Mouse (Mus musculus): ENCODE results near the gene Rras. TPM values are rescaled to one million over a fixed set of nuclear protein-coding genes. Genes with fewer than 3 reads are reported as not detected.

The Rras gene
- total and polyA plus RNA-seq, 3 experiments, result 93.7 to 176 (median 118) TPM

- peak; percentile 85 for DNase-seq
These were observed 8.0 kb downstream of the Rras start for GRCm38 (mm10) chr7:45025601-45026220.

GRCm38 (mm10) chr7:45026256-45026655 is 8.5 kb downstream of the Rras start:
- no peak for DNase-seq

GRCm38 (mm10) chr7:45027761-45028160 is 10.0 kb downstream of the Rras start:
- DNase-seq, result no peak

DNA sequence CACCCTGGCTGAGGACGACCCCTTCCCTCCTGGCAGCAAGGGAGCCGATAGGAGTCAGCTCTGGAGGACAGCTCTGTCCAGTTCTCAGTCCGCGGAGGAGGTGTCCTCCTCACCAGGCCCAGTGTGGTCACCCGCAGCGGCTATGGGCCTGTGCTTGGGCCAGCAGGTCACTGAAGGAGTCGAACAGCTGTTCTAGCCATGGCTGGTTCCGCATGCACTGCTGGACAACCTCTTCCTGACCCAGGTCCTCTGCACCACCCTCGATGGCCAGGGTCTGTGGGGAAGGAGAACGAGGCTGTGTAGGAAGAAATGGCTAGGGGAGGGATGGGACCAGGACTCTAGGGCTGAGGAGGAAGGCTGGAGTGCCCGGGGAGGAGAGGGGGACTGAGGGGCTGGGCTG is 10.6 kb downstream of the Rras start:
- no peak for DNase-seq

DNA sequence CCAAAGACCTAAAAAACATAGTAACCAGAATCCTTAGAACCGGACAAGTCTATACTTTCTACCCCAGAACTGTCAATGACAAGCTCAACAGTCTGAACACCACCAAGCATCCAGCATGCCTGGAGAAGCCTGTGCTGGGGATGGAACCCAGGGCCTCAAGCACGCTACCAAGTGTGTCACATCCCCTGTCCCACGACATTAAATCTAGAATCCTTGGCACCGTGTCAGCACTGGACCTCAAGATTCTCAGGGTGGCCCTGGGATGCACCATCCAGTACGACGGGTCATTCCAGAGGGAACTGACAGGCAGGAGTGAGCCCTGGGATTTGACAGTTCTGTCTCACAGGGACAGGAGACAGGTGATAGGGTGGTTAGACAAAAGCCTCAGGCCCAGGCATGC is 12.2 kb downstream of the Rras start:
- DNase-seq, result no peak

DNA sequence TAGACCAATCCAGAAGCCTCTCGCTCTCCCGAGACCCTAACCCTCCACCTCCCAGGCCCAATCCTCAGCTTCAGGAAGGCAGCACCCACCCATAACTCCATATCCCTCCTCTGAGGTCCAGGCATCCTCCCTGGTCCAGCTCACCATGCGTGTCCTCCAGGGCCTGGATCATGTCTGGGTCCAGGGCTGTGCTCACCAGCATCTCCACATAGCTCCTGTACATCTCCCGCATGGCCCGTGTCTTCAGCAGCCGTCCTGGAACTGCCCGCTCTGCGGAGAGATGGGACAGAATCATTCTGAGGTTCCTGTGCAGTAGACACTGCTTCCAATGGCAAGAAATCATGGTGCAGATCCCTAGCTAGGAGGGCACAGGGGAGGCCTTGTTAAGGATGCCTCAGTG is 13.1 kb downstream of the Rras start:
- DNase-seq, result no peak

DNA sequence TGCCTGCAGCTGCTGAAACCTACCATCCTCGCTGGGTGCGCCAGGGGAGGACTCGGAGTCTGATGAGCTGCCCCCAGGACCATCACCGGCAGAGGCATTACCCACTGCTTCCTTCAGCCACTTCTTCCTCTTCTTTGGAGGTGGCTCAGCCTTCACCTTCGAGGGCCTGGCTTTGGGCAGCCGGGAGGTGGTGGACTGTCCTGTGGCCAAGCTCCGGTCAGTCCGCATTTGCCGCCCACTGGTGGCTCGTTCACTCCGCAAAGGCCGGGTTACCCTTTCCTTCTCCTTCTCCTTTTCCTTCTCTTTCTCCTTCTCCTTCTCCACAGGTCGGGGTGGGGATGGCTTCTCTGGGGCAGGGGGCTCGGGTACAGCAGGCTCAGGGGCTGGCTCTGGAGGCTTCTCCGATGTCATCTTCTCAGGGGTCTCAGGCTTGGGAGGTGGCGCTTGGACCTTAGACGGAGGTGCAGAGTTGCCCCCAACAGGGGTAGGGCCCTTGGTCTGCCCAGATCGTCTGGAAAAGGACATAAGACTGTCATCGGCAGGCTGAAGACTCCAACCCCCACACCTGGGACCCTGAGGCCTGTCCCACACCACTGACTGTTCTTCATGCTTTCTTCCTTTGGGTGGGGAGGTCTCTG is 16.1 kb downstream of the Rras start:
- DNase-seq, result no peak

DNA sequence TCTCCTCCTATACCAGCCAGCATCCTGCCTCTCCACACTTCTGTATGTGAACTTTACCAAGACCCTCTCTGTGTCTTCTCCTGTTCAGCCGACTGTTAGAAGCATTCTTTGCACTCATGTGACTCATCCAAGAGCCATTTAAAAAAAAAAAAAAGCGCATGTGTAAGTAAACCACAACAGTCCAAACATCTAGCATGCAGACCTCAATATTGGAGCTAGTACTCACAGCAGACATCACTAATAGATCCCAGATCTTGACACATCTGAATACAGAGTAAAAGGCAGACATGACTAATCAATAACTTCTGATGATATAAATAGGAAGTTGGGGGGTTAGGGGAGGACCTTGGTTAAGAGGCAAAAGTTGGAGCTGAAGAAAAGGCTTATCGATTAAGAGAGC is 17.9 kb downstream of the Rras start:
- DNase-seq, result no peak

GRCm38 (mm10) chr7:45036702-45037101 is 18.9 kb downstream of the Rras start:
- no peak for DNase-seq

DNA sequence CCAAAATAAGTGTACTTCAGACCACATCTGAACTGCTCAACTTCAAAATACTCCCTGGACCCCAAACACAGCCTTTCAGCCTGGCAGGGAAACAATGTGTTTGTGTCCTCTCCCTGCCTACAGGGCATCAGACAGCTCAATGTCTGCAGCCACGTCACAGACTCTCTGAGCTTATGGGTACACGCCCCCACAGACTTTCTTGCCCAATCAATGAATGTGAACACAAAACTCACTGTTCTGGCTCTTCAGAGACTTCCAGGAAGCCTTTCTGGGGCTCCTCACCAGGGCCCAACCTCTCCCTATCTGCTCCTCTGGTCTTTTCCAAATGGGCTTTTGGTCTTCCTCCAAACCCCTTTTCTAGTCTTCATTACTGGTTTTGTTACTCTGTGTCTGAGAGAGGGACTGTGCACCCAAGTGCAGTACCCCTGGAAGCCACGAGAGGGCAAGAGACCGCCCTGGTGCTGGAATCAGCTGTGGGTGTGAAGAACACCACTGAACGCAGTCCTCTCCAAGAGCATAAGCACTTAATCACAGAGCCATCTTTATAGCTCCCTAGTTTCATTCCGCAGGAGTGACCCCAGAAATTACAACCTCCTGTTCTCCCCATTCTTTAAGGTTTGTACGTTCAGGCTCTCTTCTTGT is 20.1 kb downstream of the Rras start:
- DNase-seq, result peak; percentile 68

- no peak for DNase-seq
These were observed 20.6 kb downstream of the Rras start for GRCm38 (mm10) chr7:45038411-45038810.

DNA sequence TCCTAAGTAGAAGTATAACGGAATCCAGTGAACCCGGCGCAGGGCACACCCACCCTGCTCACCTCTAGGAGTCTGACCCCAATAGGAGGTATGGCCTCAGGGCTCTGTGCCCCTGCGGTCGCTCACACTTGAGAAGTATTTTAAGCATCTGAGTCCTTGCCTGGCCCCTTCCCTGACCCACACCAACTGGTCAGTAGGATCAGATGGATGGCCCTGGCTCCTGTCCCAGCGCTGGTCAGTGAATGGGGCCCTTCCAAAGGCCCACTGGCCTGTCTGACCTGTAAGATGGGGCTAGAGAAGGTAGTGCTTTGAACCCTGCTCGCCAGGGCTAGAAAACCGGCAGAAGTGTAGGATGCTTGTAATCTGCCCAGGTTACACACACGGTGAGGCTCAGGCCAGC is 23.1 kb downstream of the Rras start:
- DNase-seq, result no peak

GRCm38 (mm10) chr7:45043307-45043706 is 25.5 kb downstream of the Rras start:
- no peak for DNase-seq

DNA sequence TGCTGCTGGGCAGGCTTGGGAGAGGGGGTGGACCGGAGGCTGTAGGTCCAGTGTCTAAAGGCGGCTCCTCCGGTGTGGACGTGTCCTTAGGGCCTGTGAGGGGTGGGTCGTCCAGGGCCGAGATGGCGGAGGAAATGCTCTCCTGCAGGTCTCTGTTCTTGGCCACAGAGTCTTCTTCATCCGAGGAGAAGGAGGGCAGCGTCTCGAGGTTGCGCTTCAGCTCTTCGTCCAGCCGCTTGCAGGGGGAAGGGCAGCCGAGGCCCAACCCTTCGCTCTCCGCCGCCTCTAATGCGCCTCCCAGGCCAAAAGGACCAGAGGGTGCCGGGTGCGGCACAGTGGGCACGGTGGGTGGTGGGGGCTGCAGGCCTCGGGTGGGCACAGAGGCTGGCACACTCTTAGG is 28.0 kb downstream of the Rras start:
- DNase-seq, result no peak

DNA sequence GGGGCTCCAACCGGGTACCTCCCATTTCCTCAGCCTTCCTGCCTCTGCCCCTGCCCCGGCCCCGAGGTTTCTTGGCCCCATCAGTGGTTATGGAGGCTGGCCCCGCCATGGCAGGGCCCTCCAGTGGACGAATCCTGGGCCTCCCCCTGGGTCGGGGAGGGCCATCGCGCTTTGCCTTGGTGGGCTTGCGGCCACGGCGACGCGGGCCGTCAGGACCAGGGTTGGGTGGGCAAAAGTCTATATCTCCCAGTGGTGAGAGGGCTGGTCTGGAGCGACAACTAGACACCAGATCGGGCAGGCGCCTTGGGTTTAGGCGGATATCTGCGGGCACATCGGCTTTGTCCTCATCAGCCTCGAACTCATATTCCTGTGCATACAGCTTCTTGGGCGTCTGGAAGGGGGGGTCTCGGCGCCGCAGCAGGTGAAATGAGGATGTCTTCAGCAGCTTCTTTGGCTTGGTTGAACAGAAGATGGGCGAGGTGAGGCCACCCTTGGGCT is 29.1 kb downstream of the Rras start:
- no peak for DNase-seq

DNA sequence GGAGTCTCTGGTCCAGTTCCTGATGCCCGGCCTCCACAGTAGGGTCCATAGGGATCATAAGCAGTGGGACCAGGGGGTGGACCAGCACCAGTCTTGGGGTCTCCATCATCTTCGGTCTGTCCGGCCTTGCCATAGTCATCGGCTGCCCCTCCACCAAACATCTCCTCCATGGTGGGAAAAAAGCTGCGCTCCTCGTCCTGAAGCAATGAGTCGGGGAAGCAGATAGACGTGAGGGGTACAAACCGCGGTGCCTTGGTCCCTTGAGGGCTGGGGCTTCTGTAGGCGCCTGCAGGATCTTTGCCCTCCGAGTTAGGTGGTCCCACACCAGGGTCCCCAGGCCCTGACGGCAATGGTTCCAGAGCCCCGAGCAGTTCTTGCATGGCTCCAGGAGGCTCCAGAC is 29.7 kb downstream of the Rras start:
- DNase-seq, result no peak

GRCm38 (mm10) chr7:45048001-45048890 is 30.5 kb downstream of the Rras start:
- DNase-seq, result no peak

DNA sequence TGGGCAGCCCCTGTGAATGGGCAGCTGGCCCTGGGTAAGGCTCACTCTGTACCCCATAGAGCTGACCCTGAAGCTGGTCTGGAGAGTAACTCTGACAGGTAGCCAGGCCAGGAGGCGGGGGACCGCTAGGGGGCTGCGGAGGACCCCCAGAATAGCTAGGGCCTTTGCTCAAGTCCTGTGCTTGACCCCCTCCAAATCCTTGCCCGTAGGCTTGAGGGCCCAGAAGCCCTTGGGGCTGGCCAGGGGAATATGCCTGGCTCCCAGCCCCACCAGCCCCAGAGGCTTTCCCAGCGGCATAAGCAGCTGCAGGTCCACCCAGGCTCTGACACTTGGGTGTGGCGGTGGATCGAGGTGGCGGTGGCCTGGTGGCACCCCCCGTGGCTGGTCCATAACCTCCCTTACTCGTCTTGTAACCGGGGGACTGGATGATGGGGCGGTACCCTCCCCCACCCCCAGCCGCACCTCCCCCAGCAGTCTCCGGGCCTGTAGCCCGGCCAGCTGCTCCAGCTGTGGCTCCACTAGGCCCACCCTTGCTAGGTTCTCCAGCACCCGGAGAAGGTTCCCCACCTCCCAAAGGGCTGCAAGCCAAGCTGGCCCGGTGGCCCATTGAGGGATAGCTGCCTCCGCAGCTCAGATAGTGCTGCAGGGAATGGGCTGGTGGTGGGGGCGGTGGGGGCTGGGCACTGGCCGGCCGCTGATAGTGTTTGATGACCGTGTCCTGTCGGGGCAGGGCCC is 31.3 kb downstream of the Rras start:
- DNase-seq, result no peak

- peak; percentile 86 for DNase-seq
These were observed 33.3 kb downstream of the Rras start for GRCm38 (mm10) chr7:45050945-45051600.

GRCm38 (mm10) chr7:45051601-45051974 is 33.8 kb downstream of the Rras start:
- DNase-seq, result no peak

- peak; percentile 70 for DNase-seq
These were observed 34.6 kb downstream of the Rras start for GRCm38 (mm10) chr7:45052181-45052861.

Data from adrenal gland, adult 2 months (tissue).